Mouse (Mus musculus): ENCODE data around the gene Trip6. TPM values are rescaled to one million over a fixed set of nuclear protein-coding genes. Genes with fewer than 3 reads are reported as not detected.

The Trip6 gene
- polyA plus RNA-seq, 1 experiment from 2014 or later: 46.4 TPM

GRCm38 (mm10) chr5:137299240-137299639 is 15.0 kb downstream of the Trip6 start:
- Histone ChIP-seq H3K27ac (replicated peaks) (no peak overlapping the region), H3K36me3 (ENCODE audit: control insufficient read depth, insufficient read depth, low read length) (peaks cover 48% of the 10 kb centered on the region)
- no peak for TF ChIP-seq EP300 (optimal IDR thresholded peaks at IDR 0.05)

GRCm38 (mm10) chr5:137297126-137297525 is 17.1 kb downstream of the Trip6 start:
- H3K9me3 ChIP-seq (ENCODE audit: control insufficient read depth, low read length): no peaks in the 10 kb centered on the region
- H3K4me3 ChIP-seq (ENCODE audit: low read depth, low read length): no peak overlapping the region
- ATAC-seq (ENCODE audit: low FRiP score, low TSS enrichment): no peak
- no peak for DNase-seq (ENCODE audit: low spot score)
- TF ChIP-seq CTCF (IDR thresholded peaks at IDR 0.05; ENCODE audit: low read depth) (no peak), EP300 (optimal IDR thresholded peaks at IDR 0.05) (no peak)
- peaks cover 44% of the 10 kb centered on the region for H3K36me3 ChIP-seq (ENCODE audit: control insufficient read depth, insufficient read depth, low read length)
- WGBS: 93% methylated on average over 14 of the region's 14 CpGs
- no peaks in the 10 kb centered on the region for H3K27me3 ChIP-seq (ENCODE audit: control insufficient read depth, insufficient read depth, low read length)
- no peak overlapping the region for H3K27ac ChIP-seq (replicated peaks)
- no peak overlapping the region for H3K4me2 ChIP-seq (replicated peaks; ENCODE audit: low read depth)
- no peak overlapping the region for H3K9ac ChIP-seq (ENCODE audit: low read length)
- peaks cover 7% of the 10 kb centered on the region; the same call in 1 of the 2 replicates for H3K4me1 ChIP-seq (replicated peaks; ENCODE audit: control insufficient read depth, insufficient read depth)

More at GRCm38 (mm10) chr5:137299240-137299639, 15.0 kb downstream of the Trip6 start:
- H3K4me3 ChIP-seq (ENCODE audit: low read depth, low read length): no peak overlapping the region
- WGBS: 78% methylated on average over 7 of the region's 7 CpGs
- peaks cover 5% of the 10 kb centered on the region; the same call in 1 of the 2 replicates for H3K4me1 ChIP-seq (replicated peaks; ENCODE audit: control insufficient read depth, insufficient read depth)
- ATAC-seq (ENCODE audit: low FRiP score, low TSS enrichment): no peak
- no peak overlapping the region for H3K9ac ChIP-seq (ENCODE audit: low read length)
- no peak for DNase-seq (ENCODE audit: low spot score)
- H3K27me3 ChIP-seq (ENCODE audit: control insufficient read depth, insufficient read depth, low read length): no peaks in the 10 kb centered on the region
- no peaks in the 10 kb centered on the region for H3K9me3 ChIP-seq (ENCODE audit: control insufficient read depth, low read length)
- no peak overlapping the region for H3K4me2 ChIP-seq (replicated peaks; ENCODE audit: low read depth)

- Histone ChIP-seq H3K36me3 (ENCODE audit: control insufficient read depth, insufficient read depth, low read length) (peaks cover 39% of the 10 kb centered on the region), H3K9me3 (ENCODE audit: control insufficient read depth, low read length) (no peaks in the 10 kb centered on the region), H3K27me3 (ENCODE audit: control insufficient read depth, insufficient read depth, low read length) (no peaks in the 10 kb centered on the region), H3K4me3 (ENCODE audit: low read depth, low read length) (no peak overlapping the region), H3K4me2 (replicated peaks; ENCODE audit: low read depth) (no peak overlapping the region), H3K9ac (ENCODE audit: low read length) (no peak overlapping the region), H3K27ac (replicated peaks) (no peak overlapping the region), H3K4me1 (replicated peaks; ENCODE audit: control insufficient read depth, insufficient read depth) (peaks cover 7% of the 10 kb centered on the region; the same call in 1 of the 2 replicates)
- DNase-seq (ENCODE audit: low spot score): no peak
- no peak for ATAC-seq (ENCODE audit: low FRiP score, low TSS enrichment)
- WGBS: 89% methylated on average over 15 of the region's 15 CpGs
- TF ChIP-seq EP300 (optimal IDR thresholded peaks at IDR 0.05) (no peak), CTCF (IDR thresholded peaks at IDR 0.05; ENCODE audit: low read depth) (no peak)
Measured at GRCm38 (mm10) chr5:137295712-137296111, 18.5 kb downstream of the Trip6 start.

- peak overlapping the region; percentile 51; the same call in 1 of the 2 replicates for H3K4me3 ChIP-seq (ENCODE audit: low read depth, low read length)
- H3K4me2 ChIP-seq (replicated peaks; ENCODE audit: low read depth): peak overlapping the region; percentile 98; the same call in 1 of the 2 replicates
- H3K4me1 ChIP-seq (replicated peaks; ENCODE audit: control insufficient read depth, insufficient read depth): peaks cover 7% of the 10 kb centered on the region; the same call in 1 of the 2 replicates
- 65% methylated on average over 9 of the region's 9 CpGs for WGBS
- peak overlapping the region; percentile 76; the same call in 1 of the 2 replicates for H3K9ac ChIP-seq (ENCODE audit: low read length)
- H3K36me3 ChIP-seq (ENCODE audit: control insufficient read depth, insufficient read depth, low read length): peaks cover 35% of the 10 kb centered on the region
- H3K27me3 ChIP-seq (ENCODE audit: control insufficient read depth, insufficient read depth, low read length): no peaks in the 10 kb centered on the region
- no peaks in the 10 kb centered on the region for H3K9me3 ChIP-seq (ENCODE audit: control insufficient read depth, low read length)
- ATAC-seq (ENCODE audit: low FRiP score, low TSS enrichment) (no peak), DNase-seq (ENCODE audit: low spot score) (no peak)
- H3K27ac ChIP-seq (replicated peaks): peak overlapping the region; percentile 95; the same call in 1 of the 2 replicates
- TF ChIP-seq EP300 (optimal IDR thresholded peaks at IDR 0.05) (no peak), CTCF (IDR thresholded peaks at IDR 0.05; ENCODE audit: low read depth) (no peak)
Measured at GRCm38 (mm10) chr5:137295296-137295695, 18.9 kb downstream of the Trip6 start.

- H3K27ac ChIP-seq (replicated peaks): peak overlapping the region; percentile 95
- peak; percentile 43 for ATAC-seq (ENCODE audit: low FRiP score, low TSS enrichment)
- H3K4me2 ChIP-seq (replicated peaks; ENCODE audit: low read depth): peak overlapping the region; percentile 98
- H3K36me3 ChIP-seq (ENCODE audit: control insufficient read depth, insufficient read depth, low read length): peaks cover 32% of the 10 kb centered on the region
- TF ChIP-seq CTCF (IDR thresholded peaks at IDR 0.05; ENCODE audit: low read depth) (no peak), EP300 (optimal IDR thresholded peaks at IDR 0.05) (no peak)
- WGBS: 5% methylated on average over 18 of the region's 18 CpGs
- peaks cover 7% of the 10 kb centered on the region; the same call in 1 of the 2 replicates for H3K4me1 ChIP-seq (replicated peaks; ENCODE audit: control insufficient read depth, insufficient read depth)
- peak overlapping the region; percentile 51 for H3K4me3 ChIP-seq (ENCODE audit: low read depth, low read length)
- no peaks in the 10 kb centered on the region for H3K9me3 ChIP-seq (ENCODE audit: control insufficient read depth, low read length)
- DNase-seq (ENCODE audit: low spot score): peak; percentile 36
- peak overlapping the region; percentile 76 for H3K9ac ChIP-seq (ENCODE audit: low read length)
- H3K27me3 ChIP-seq (ENCODE audit: control insufficient read depth, insufficient read depth, low read length): no peaks in the 10 kb centered on the region
Measured at GRCm38 (mm10) chr5:137294744-137295093, 19.5 kb downstream of the Trip6 start.

GRCm38 (mm10) chr5:137293839-137294743 is 20.1 kb downstream of the Trip6 start, which contains the start of gene Ufsp1:
Gene Ufsp1, plus strand, starts transcription at chr5:137294629.
- Histone ChIP-seq H3K4me1 (replicated peaks; ENCODE audit: control insufficient read depth, insufficient read depth) (peaks cover 7% of the 10 kb centered on the region), H3K36me3 (ENCODE audit: control insufficient read depth, insufficient read depth, low read length) (peaks cover 27% of the 10 kb centered on the region), H3K27ac (replicated peaks) (peak within 1 kb of the TSS; percentile 95), H3K4me2 (replicated peaks; ENCODE audit: low read depth) (peak within 1 kb of the TSS; percentile 98), H3K4me3 (ENCODE audit: low read depth, low read length) (peak within 1 kb of the TSS; percentile 51), H3K27me3 (ENCODE audit: control insufficient read depth, insufficient read depth, low read length) (no peaks in the 10 kb centered on the region), H3K9ac (ENCODE audit: low read length) (peak within 1 kb of the TSS; percentile 76), H3K9me3 (ENCODE audit: control insufficient read depth, low read length) (no peaks in the 10 kb centered on the region)
- peak; percentile 93 for ATAC-seq (ENCODE audit: low FRiP score, low TSS enrichment)
- DNase-seq (ENCODE audit: low spot score): peak; percentile 95
- peak; percentile 80 for TF ChIP-seq EP300 (optimal IDR thresholded peaks at IDR 0.05)
- peak; percentile 36 for TF ChIP-seq CTCF (IDR thresholded peaks at IDR 0.05; ENCODE audit: low read depth)
- WGBS: under 1% methylated on average over 52 of the region's 52 CpGs

Data from stomach, postnatal 0 days (tissue).